Mouse (Mus musculus): Measurements from ENCODE around the gene Nox4.
"Not testable (repeated sequence)": the region's sequence is repeated elsewhere in the genome, so short reads cannot be mapped to it uniquely, and the experiment has no call there.

The Nox4 gene

GRCm38 (mm10) chr7:87371316-87371715 is 125.4 kb downstream of the Nox4 start:
- DNase-seq (ENCODE audit: low spot score in 2 of 2), result no peak

DNA sequence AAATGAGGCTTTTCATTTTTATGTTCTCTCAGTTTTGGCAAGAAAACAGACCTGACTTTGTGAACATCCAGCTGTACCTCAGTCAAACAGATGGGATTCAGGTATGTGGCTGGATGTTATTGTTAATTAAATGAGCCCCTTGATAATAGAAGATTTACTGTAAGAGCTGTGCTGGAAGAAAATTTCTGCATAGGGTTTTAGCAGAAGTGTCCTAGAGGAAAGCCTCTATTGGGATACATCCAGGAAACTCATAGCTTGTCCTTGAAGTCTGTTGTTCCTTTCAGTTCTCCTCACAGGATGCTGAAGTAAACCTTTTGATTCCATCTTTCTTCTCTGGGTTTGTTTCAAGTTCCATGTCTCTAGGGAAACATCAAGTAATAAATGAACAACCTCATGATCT is 128.4 kb downstream of the Nox4 start:
- DNase-seq (ENCODE audit: low spot score in 2 of 2), result no peak

- no peak for DNase-seq (ENCODE audit: low spot score in 2 of 2)
These were observed 129.0 kb downstream of the Nox4 start for GRCm38 (mm10) chr7:87374935-87375334.

DNA sequence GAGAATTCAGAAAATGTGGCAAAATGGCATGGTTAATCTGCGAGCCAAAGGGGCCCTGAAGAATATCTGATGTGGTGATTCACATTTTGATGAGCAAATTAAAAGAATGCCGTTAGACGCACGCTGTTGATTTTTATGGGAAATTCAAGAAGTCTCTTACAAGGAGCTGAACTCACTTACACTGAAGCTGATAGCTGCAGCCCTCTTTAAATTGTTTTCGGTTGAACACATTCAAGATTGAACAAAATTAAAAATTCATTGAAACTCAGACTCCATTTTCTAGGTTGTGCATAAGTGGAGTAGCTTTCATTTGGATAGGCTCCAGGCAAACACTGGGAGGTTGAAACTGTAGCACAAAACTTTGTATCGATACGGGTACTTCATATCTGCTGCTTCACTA is 151.1 kb downstream of the Nox4 start:
- DNase-seq (ENCODE audit: low spot score in 2 of 2), result no peak

DNA sequence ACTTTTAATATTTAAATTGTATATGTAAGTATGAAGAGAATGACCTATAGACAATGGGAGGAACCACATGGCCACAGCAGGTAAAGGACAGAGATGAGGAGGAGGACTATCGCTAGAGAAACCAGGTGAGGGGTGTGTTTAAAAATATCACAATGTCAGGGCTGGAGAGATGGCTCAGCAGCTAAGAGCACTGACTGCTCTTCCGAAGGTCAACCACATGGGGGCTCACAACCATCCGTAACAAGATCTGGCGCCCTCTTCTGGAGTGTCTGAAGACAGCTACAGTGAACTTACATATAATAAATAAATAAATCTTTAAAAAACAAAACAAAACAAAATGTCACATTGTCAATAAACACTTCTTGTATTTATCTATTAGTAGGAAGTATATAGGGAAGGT is 165.5 kb downstream of the Nox4 start:
- DNase-seq (ENCODE audit: low spot score in 2 of 2), result not testable (repeated sequence)

DNA sequence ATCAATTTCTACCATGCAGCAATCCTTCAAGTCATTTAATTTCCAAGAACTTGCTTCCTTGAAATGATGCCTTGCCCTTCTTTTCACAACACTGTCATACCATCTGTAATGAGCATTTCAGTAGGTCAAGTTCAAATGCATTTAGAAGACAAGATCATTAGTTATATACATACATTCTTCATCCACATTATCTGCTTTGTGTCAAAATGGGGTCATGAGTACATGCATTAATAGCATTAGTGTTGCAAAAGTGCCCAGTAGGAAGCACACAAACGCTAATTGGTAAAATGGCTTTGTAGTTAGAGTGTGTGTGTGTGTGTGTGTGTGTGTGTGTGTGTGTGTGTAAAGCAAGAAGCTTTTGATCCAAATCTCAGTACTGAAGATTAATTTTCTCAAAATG is 167.4 kb downstream of the Nox4 start:
- DNase-seq (ENCODE audit: low spot score in 2 of 2), result no peak
